Mouse (Mus musculus) thymus, postnatal 36 days (tissue): ENCODE measurements around the gene Alb.

Source experiments
- DNase-seq, 2 experiments: peaks; one replicate each; pipeline ENCODE4 v3.0.0; 2022; ENCODE audit warnings: mixed read lengths in 2 of 2

The Alb gene

GRCm38 (mm10) chr5:90460619-90461018 lies at the start of gene Alb:
Gene Alb, plus strand, starts transcription at chr5:90460897.
- no peak for DNase-seq

- no peak for DNase-seq
These were observed 46.4 kb upstream of the Alb start for GRCm38 (mm10) chr5:90414142-90414924.

- DNase-seq, result no peak
These were observed 45.8 kb upstream of the Alb start for GRCm38 (mm10) chr5:90414925-90415295.

GRCm38 (mm10) chr5:90424625-90425024 lies 36.1 kb upstream of the Alb start:
- DNase-seq, result no peak

GRCm38 (mm10) chr5:90425191-90425590 lies 35.5 kb upstream of the Alb start:
- DNase-seq, result no peak

- DNase-seq, result no peak
These were observed 29.6 kb upstream of the Alb start for GRCm38 (mm10) chr5:90431053-90431452.

GRCm38 (mm10) chr5:90439157-90439556 lies 21.5 kb upstream of the Alb start:
- no peak for DNase-seq

GRCm38 (mm10) chr5:90447577-90447976 lies 13.1 kb upstream of the Alb start:
- DNase-seq, result no peak

- DNase-seq, result no peak
These were observed 10.7 kb upstream of the Alb start for GRCm38 (mm10) chr5:90449961-90450360.

GRCm38 (mm10) chr5:90452711-90453110 lies 8.0 kb upstream of the Alb start:
- peak; percentile 2 to 3 for DNase-seq

GRCm38 (mm10) chr5:90457241-90457640 lies 3.5 kb upstream of the Alb start:
- DNase-seq, result no peak

GRCm38 (mm10) chr5:90458727-90459126 lies 2.0 kb upstream of the Alb start:
- no peak for DNase-seq

GRCm38 (mm10) chr5:90466806-90467205 lies 6.1 kb downstream of the Alb start:
- no peak for DNase-seq

- no peak for DNase-seq
These were observed 6.5 kb downstream of the Alb start for GRCm38 (mm10) chr5:90467245-90467644.

GRCm38 (mm10) chr5:90470836-90471235 lies 10.1 kb downstream of the Alb start:
- no peak for DNase-seq

GRCm38 (mm10) chr5:90473902-90474301 lies 13.2 kb downstream of the Alb start:
- no peak for DNase-seq

- no peak for DNase-seq
These were observed 13.7 kb downstream of the Alb start for GRCm38 (mm10) chr5:90474369-90474768.

GRCm38 (mm10) chr5:90476741-90477140 lies 16.0 kb downstream of the Alb start:
- DNase-seq, result no peak

GRCm38 (mm10) chr5:90477308-90478140 lies 16.8 kb downstream of the Alb start:
- DNase-seq, result no peak

- DNase-seq, result no peak
These were observed 18.2 kb downstream of the Alb start for GRCm38 (mm10) chr5:90478886-90479285.

GRCm38 (mm10) chr5:90485597-90485996 lies 24.9 kb downstream of the Alb start:
- DNase-seq, result no peak

- no peak for DNase-seq
These were observed 27.6 kb downstream of the Alb start for GRCm38 (mm10) chr5:90488323-90488722.

GRCm38 (mm10) chr5:90490518-90490917 lies 29.8 kb downstream of the Alb start, which contains the start of gene Afp:
Gene Afp, plus strand, starts transcription at chr5:90490737.
- DNase-seq, result no peak

- peak; percentile 59 to 73 for DNase-seq
These were observed 31.7 kb downstream of the Alb start for GRCm38 (mm10) chr5:90492440-90492839.
